Mouse (Mus musculus): ENCODE measurements around the gene Ppm1l. TPM values are rescaled to one million over a fixed set of nuclear protein-coding genes. Genes with fewer than 3 reads are reported as not detected.
"Not testable (repeated sequence)": the region's sequence is repeated elsewhere in the genome, so short reads cannot be mapped to it uniquely, and the experiment has no call there.

Ppm1l gene
- total RNA-seq, 1 experiment from 2014 or later, result 1.5 TPM

- ATAC-seq (replicated peaks; ENCODE audit: insufficient number of reproducible peaks, low FRiP score, low TSS enrichment, poor library complexity, severe bottlenecking), result no peak
These were observed 91.4 kb downstream of the Ppm1l start for GRCm38 (mm10) chr3:69408064-69408463.

- no peak for ATAC-seq (replicated peaks; ENCODE audit: insufficient number of reproducible peaks, low FRiP score, low TSS enrichment, poor library complexity, severe bottlenecking)
These were observed 99.5 kb downstream of the Ppm1l start for GRCm38 (mm10) chr3:69416112-69416511.

GRCm38 (mm10) chr3:69422741-69423140 is 106.1 kb downstream of the Ppm1l start:
- no peak for ATAC-seq (replicated peaks; ENCODE audit: insufficient number of reproducible peaks, low FRiP score, low TSS enrichment, poor library complexity, severe bottlenecking)

- no peak for ATAC-seq (replicated peaks; ENCODE audit: insufficient number of reproducible peaks, low FRiP score, low TSS enrichment, poor library complexity, severe bottlenecking)
These were observed 106.7 kb downstream of the Ppm1l start for GRCm38 (mm10) chr3:69423371-69423770.

GRCm38 (mm10) chr3:69424781-69425180 is 108.1 kb downstream of the Ppm1l start:
- not testable (repeated sequence) for ATAC-seq (replicated peaks; ENCODE audit: insufficient number of reproducible peaks, low FRiP score, low TSS enrichment, poor library complexity, severe bottlenecking)

- no peak for ATAC-seq (replicated peaks; ENCODE audit: insufficient number of reproducible peaks, low FRiP score, low TSS enrichment, poor library complexity, severe bottlenecking)
These were observed 110.6 kb downstream of the Ppm1l start for GRCm38 (mm10) chr3:69427259-69427658.

- no peak for ATAC-seq (replicated peaks; ENCODE audit: insufficient number of reproducible peaks, low FRiP score, low TSS enrichment, poor library complexity, severe bottlenecking)
These were observed 111.6 kb downstream of the Ppm1l start for GRCm38 (mm10) chr3:69428221-69428620.

GRCm38 (mm10) chr3:69429319-69429718 is 112.7 kb downstream of the Ppm1l start:
- ATAC-seq (replicated peaks; ENCODE audit: insufficient number of reproducible peaks, low FRiP score, low TSS enrichment, poor library complexity, severe bottlenecking), result no peak

- ATAC-seq (replicated peaks; ENCODE audit: insufficient number of reproducible peaks, low FRiP score, low TSS enrichment, poor library complexity, severe bottlenecking), result no peak
These were observed 116.9 kb downstream of the Ppm1l start for GRCm38 (mm10) chr3:69433580-69433979.

- no peak for ATAC-seq (replicated peaks; ENCODE audit: insufficient number of reproducible peaks, low FRiP score, low TSS enrichment, poor library complexity, severe bottlenecking)
These were observed 122.3 kb downstream of the Ppm1l start for GRCm38 (mm10) chr3:69438773-69439514.

- ATAC-seq (replicated peaks; ENCODE audit: insufficient number of reproducible peaks, low FRiP score, low TSS enrichment, poor library complexity, severe bottlenecking), result no peak
These were observed 124.1 kb downstream of the Ppm1l start for GRCm38 (mm10) chr3:69440761-69441160.

- no peak for ATAC-seq (replicated peaks; ENCODE audit: insufficient number of reproducible peaks, low FRiP score, low TSS enrichment, poor library complexity, severe bottlenecking)
These were observed 130.3 kb downstream of the Ppm1l start for GRCm38 (mm10) chr3:69446989-69447388.

- ATAC-seq (replicated peaks; ENCODE audit: insufficient number of reproducible peaks, low FRiP score, low TSS enrichment, poor library complexity, severe bottlenecking), result no peak
These were observed 132.4 kb downstream of the Ppm1l start for GRCm38 (mm10) chr3:69449041-69449440.

- ATAC-seq (replicated peaks; ENCODE audit: insufficient number of reproducible peaks, low FRiP score, low TSS enrichment, poor library complexity, severe bottlenecking), result no peak
These were observed 137.7 kb downstream of the Ppm1l start for GRCm38 (mm10) chr3:69454330-69454729.

- no peak for ATAC-seq (replicated peaks; ENCODE audit: insufficient number of reproducible peaks, low FRiP score, low TSS enrichment, poor library complexity, severe bottlenecking)
These were observed 139.4 kb downstream of the Ppm1l start for GRCm38 (mm10) chr3:69456071-69456470.

GRCm38 (mm10) chr3:69458756-69459155 is 142.1 kb downstream of the Ppm1l start:
- ATAC-seq (replicated peaks; ENCODE audit: insufficient number of reproducible peaks, low FRiP score, low TSS enrichment, poor library complexity, severe bottlenecking), result no peak

- ATAC-seq (replicated peaks; ENCODE audit: insufficient number of reproducible peaks, low FRiP score, low TSS enrichment, poor library complexity, severe bottlenecking), result no peak
These were observed 145.3 kb downstream of the Ppm1l start for GRCm38 (mm10) chr3:69461956-69462355.

- no peak for ATAC-seq (replicated peaks; ENCODE audit: insufficient number of reproducible peaks, low FRiP score, low TSS enrichment, poor library complexity, severe bottlenecking)
These were observed 149.1 kb downstream of the Ppm1l start for GRCm38 (mm10) chr3:69465751-69466150.

GRCm38 (mm10) chr3:69468280-69469008 is 151.8 kb downstream of the Ppm1l start:
- no peak for ATAC-seq (replicated peaks; ENCODE audit: insufficient number of reproducible peaks, low FRiP score, low TSS enrichment, poor library complexity, severe bottlenecking)

GRCm38 (mm10) chr3:69469463-69470141 is 152.9 kb downstream of the Ppm1l start:
- ATAC-seq (replicated peaks; ENCODE audit: insufficient number of reproducible peaks, low FRiP score, low TSS enrichment, poor library complexity, severe bottlenecking), result no peak
